Mouse (Mus musculus) olfactory bulb, adult 2 months (tissue): ENCODE results near the gene Pnma1.

Source experiments
- CTCF ChIP-seq: fragments of 200-500 bp; IDR thresholded peaks from 2 replicates; pipeline ENCODE4 v1.5.1; 2012; ENCODE audit warnings: low read depth, mild to moderate bottlenecking, low read length, moderate library complexity; ENCODE audit not compliant: insufficient read depth
- POLR2A ChIP-seq: fragments of 200-500 bp; IDR thresholded peaks from 2 replicates; pipeline ENCODE4 v1.6.1; 2012; ENCODE audit warnings: mild to moderate bottlenecking, low read depth, low read length, moderate library complexity; ENCODE audit not compliant: insufficient read depth

DNA sequence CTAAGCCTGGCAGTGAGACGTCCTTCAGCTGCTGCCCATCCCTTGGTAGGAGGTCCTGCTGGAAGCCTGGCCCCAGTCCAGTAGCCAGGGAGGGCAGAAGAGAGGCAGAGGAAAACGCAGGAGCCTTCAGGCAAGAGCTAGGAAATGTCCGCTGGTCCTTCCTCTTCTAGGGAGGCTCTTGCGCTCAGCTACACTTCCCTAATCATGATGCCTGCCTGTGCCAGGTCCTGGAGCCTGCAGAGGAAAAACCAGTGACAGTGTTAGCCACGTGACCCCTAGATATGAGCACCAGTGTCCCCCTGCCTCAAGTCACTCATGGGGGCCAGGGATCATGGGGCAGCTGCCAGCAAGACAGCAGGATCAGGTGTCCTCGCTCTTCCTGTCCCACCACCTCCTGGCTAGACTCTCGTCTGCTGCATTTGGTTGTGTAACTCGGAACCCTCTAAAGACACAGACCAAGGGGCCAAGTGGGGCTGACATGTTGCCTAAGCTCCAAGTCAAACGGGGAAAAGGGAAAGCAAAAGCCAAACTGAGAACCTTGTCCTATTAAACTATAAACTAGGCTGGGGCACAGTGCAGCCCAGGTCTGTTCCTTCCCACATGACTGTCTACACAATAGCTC, 26.0 kb upstream of the Pnma1 start:
- no peak for TF ChIP-seq POLR2A
- TF ChIP-seq CTCF: no peak
